In the genomic region with DNA sequence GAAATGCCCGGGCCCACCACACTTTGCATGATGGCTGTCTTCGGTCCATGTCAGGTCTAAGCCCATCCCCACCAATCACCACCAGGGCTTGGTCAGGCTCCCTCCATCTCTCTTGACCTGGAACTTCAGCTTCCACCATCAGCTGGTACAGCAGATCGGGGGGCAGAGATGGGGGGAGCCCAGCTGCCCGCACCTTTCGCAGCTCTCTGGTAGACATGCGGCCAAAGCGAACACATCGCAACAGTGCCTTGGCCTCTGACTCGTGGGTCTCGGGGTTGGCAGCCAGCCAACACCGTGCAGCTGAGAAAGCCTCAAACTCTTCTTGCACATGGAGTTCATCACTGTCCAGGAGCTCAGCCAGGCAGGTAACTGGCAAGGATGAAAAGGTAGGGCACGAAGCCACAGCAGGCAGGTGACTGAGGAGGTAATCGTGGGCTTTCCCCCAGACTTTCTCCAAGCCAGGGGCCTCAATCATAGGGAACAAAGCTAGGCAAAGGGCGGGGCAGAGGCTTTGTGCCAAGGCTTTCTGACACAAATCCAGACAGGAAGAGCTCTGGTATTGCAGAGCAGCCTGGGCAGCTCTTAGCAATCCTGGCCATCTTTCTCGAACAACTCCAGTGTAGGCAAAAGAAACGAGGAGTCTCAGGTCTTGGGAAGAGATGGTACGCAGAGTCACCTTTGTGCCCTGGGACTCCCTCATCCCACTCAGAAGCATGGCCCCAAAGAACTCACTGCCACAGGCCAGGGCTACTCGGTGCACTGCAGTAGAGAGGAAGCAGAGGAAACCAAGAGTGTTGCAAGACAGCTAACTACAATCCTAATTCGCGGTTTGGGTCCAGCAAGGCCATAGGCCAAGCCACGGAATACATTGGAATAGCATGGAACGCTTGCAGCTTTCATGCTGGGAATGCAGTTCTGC, we compare ENCODE assay signal across 10 mouse cellular contexts. TPM values are rescaled to one million over a fixed set of nuclear protein-coding genes. Genes with fewer than 3 reads are reported as not detected.
DNase-seq lines count a peak whose midpoint lies in the region; ATAC-seq and TF ChIP-seq lines count a peak whose summit lies in the region.
"Had no signal": no experiment of that assay in that cellular context is flagged by ENCODE, and none has a peak within 500 bp of the region (broad histone marks: within the 10 kb centered on the region; RNA-seq: fewer than 3 reads in every experiment).

No protein-coding gene starts in this region.

- TF ChIP-seq CTCF in heart, adult 2 months (IDR thresholded peaks at IDR 0.05), result no peak
- TF ChIP-seq CTCF in bone marrow macrophage, adult 2 months (IDR thresholded peaks at IDR 0.05; ENCODE audit: low read depth, low read length), result no peak

- no peak overlapping the region for H3K4me3 ChIP-seq in heart, adult 2 months
- H3K4me3 ChIP-seq in bone marrow macrophage, adult 2 months (ENCODE audit: insufficient read depth, low read length), result peak overlapping the region; percentile 29
- no peak overlapping the region for H3K4me3 ChIP-seq in heart, embryonic 16.5 days (ENCODE audit: low read length)
- H3K4me3 ChIP-seq in midbrain, embryonic 13.5 days (replicated peaks), result no peak overlapping the region
- H3K4me3 ChIP-seq: forebrain, embryonic 15.5 days; neural tube, embryonic 15.5 days had no signal

- no peak; the same call in 1 of the 2 replicates for ATAC-seq in heart, embryonic 16.5 days (replicated peaks; ENCODE audit: extremely low read depth, insufficient read depth, low FRiP score)
- no peak for ATAC-seq in midbrain, embryonic 13.5 days
- ATAC-seq: forebrain, embryonic 15.5 days had no signal

- H3K79me2 ChIP-seq in heart, adult 2 months (replicated peaks; ENCODE audit: control insufficient read depth, insufficient read depth, low read length), result no peaks in the 10 kb centered on the region

- H3K9ac ChIP-seq in heart, adult 2 months (ENCODE audit: low read depth, low read length), result no peak overlapping the region
- H3K9ac ChIP-seq in heart, embryonic 16.5 days (ENCODE audit: low read length), result no peak overlapping the region
- H3K9ac ChIP-seq in midbrain, embryonic 13.5 days (replicated peaks), result no peak overlapping the region
- H3K9ac ChIP-seq: forebrain, embryonic 15.5 days; neural tube, embryonic 15.5 days had no signal

- H3K9me3 ChIP-seq in heart, embryonic 16.5 days (replicated peaks; ENCODE audit: control insufficient read depth, low read length), result no peaks in the 10 kb centered on the region
- no peaks in the 10 kb centered on the region for H3K9me3 ChIP-seq in midbrain, embryonic 13.5 days
- H3K9me3 ChIP-seq: forebrain, embryonic 15.5 days; neural tube, embryonic 15.5 days had no signal

- TF ChIP-seq POLR2A in heart, adult 2 months (IDR thresholded peaks at IDR 0.05; ENCODE audit: insufficient read depth, low read depth, low read length), result no peak
- no peak for TF ChIP-seq POLR2A in bone marrow macrophage, adult 2 months (IDR thresholded peaks at IDR 0.05; ENCODE audit: borderline replicate concordance, low read depth, low read length)

- TF ChIP-seq EP300 in heart, adult 2 months (IDR thresholded peaks at IDR 0.05; ENCODE audit: insufficient read depth, low read depth, low read length), result no peak

- H3K4me2 ChIP-seq in heart, embryonic 16.5 days (ENCODE audit: low read depth, low read length), result 0 out of 2 replicates have a peak overlapping the region, but pooled peaks have one; percentile 6
- H3K4me2 ChIP-seq in midbrain, embryonic 13.5 days (replicated peaks), result no peak overlapping the region
- H3K4me2 ChIP-seq: forebrain, embryonic 15.5 days; neural tube, embryonic 15.5 days had no signal

- peaks cover 4% of the 10 kb centered on the region for H3K4me1 ChIP-seq in heart, adult 2 months (ENCODE audit: control insufficient read depth, insufficient read depth, low read length)
- H3K4me1 ChIP-seq in bone marrow macrophage, adult 2 months (ENCODE audit: control insufficient read depth, insufficient read depth, low read length), result peaks cover 49% of the 10 kb centered on the region
- peaks cover 10% of the 10 kb centered on the region for H3K4me1 ChIP-seq in heart, embryonic 16.5 days (ENCODE audit: control insufficient read depth, insufficient read depth, low read length)
- peaks cover 14% of the 10 kb centered on the region for H3K4me1 ChIP-seq in midbrain, embryonic 13.5 days (replicated peaks)

- no peaks in the 10 kb centered on the region for H3K27me3 ChIP-seq in heart, adult 2 months (ENCODE audit: control insufficient read depth, insufficient read depth, low read length)
- peaks cover 6% of the 10 kb centered on the region for H3K27me3 ChIP-seq in heart, embryonic 16.5 days (ENCODE audit: control insufficient read depth, insufficient read depth, low read length)
- peaks cover 12% of the 10 kb centered on the region; the same call in 1 of the 2 replicates for H3K27me3 ChIP-seq in midbrain, embryonic 13.5 days

- intact Hi-C loops in heart, adult 2 months (cut with DNase I), result no loop called here

- no peaks in the 10 kb centered on the region for H3K36me3 ChIP-seq in heart, adult 2 months (ENCODE audit: control insufficient read depth, insufficient read depth, low read length)
- no peaks in the 10 kb centered on the region for H3K36me3 ChIP-seq in heart, embryonic 16.5 days (ENCODE audit: control insufficient read depth, insufficient read depth)
- no peaks in the 10 kb centered on the region for H3K36me3 ChIP-seq in midbrain, embryonic 13.5 days
- H3K36me3 ChIP-seq: forebrain, embryonic 15.5 days; neural tube, embryonic 15.5 days had no signal

- H3K27ac ChIP-seq in heart, adult 2 months, result no peak overlapping the region
- peak overlapping the region; percentile 84 for H3K27ac ChIP-seq in bone marrow macrophage, adult 2 months (ENCODE audit: insufficient read depth, low read depth, low read length)
- H3K27ac ChIP-seq in heart, embryonic 16.5 days (ENCODE audit: low read length), result no peak overlapping the region
- H3K27ac ChIP-seq in midbrain, embryonic 13.5 days, result no peak overlapping the region
- H3K27ac ChIP-seq: forebrain, embryonic 15.5 days; neural tube, embryonic 15.5 days had no signal

- WGBS in heart, adult 2 months, result 60% methylated on average over 22 of the region's 22 CpGs
- WGBS in heart, embryonic 16.5 days, result 72% methylated on average over 22 of the region's 22 CpGs
- WGBS in midbrain, embryonic 13.5 days, result 88% methylated on average over 22 of the region's 22 CpGs

- DNase-seq in heart, adult 2 months, result peak; percentile 51 to 59
- DNase-seq in heart, adult 9 months (ENCODE audit: low spot score in 2 of 2), result no peak
- DNase-seq in ovary, adult 18-20 months (ENCODE audit: low spot score), result peak; percentile 26
- no peak for DNase-seq in thymus, postnatal 36 days
- DNase-seq in yolk sac, embryonic 10.5 days (ENCODE audit: low spot score), result no peak

RNA-seq across cellular contexts. Expression of a gene that starts 4.5 kb away (rescaled TPM):
- total RNA-seq in heart, adult 2 months (2021), result 10 to 100 TPM; 22.3 to 25.8 TPM
- polyA plus RNA-seq in heart, adult 2 months (2012; rRNA removed), result 14.4 and 26.7 TPM in 2 replicates
- polyA plus RNA-seq in bone marrow macrophage, adult 2 months (2012; ENCODE audit: insufficient read depth, insufficient read length, missing spikeins), result 2.0 and 2.1 TPM in 2 replicates
- 0.12 and 0.16 TPM in 2 replicates for polyA plus RNA-seq in heart, embryonic 16.5 days (2015; fragmentation: Nextera tagmentation; extraction: Ambion mirVana)
- polyA plus RNA-seq in midbrain, embryonic 13.5 days (2015; fragmentation: Nextera tagmentation; extraction: Ambion mirVana), result 0.52 and 0.65 TPM in 2 replicates

RNA-seq across cellular contexts. Expression of a gene that starts 22.4 kb away (rescaled TPM):
- 10 to 100 TPM; 10.1 to 12.2 TPM for total RNA-seq in heart, adult 2 months (2021)
- 11.9 and 14.7 TPM in 2 replicates for polyA plus RNA-seq in heart, adult 2 months (2012; rRNA removed)
- polyA plus RNA-seq in bone marrow macrophage, adult 2 months (2012; ENCODE audit: insufficient read depth, insufficient read length, missing spikeins), result 206 and 269 TPM in 2 replicates
- polyA plus RNA-seq in heart, embryonic 16.5 days (2015; fragmentation: Nextera tagmentation; extraction: Ambion mirVana), result 5.1 and 5.6 TPM in 2 replicates
- polyA plus RNA-seq in midbrain, embryonic 13.5 days (2015; fragmentation: Nextera tagmentation; extraction: Ambion mirVana), result 2.7 and 4.5 TPM in 2 replicates

RNA-seq across cellular contexts. Expression of a gene that starts 31.9 kb away (rescaled TPM):
- total RNA-seq in heart, adult 2 months (2021), result 10 to 100 TPM; 67.8 to 70.5 TPM
- polyA plus RNA-seq in heart, adult 2 months (2012; rRNA removed), result 84.2 and 89.0 TPM in 2 replicates
- 51.1 and 57.9 TPM in 2 replicates for polyA plus RNA-seq in bone marrow macrophage, adult 2 months (2012; ENCODE audit: insufficient read depth, insufficient read length, missing spikeins)
- 134 and 141 TPM in 2 replicates for polyA plus RNA-seq in heart, embryonic 16.5 days (2015; fragmentation: Nextera tagmentation; extraction: Ambion mirVana)
- polyA plus RNA-seq in midbrain, embryonic 13.5 days (2015; fragmentation: Nextera tagmentation; extraction: Ambion mirVana), result 127 and 130 TPM in 2 replicates

RNA-seq across cellular contexts. Expression of a gene that starts 32.0 kb away (rescaled TPM):
- 10 to 100 TPM; 23.2 to 27.4 TPM for total RNA-seq in heart, adult 2 months (2021)
- 18.8 and 31.6 TPM in 2 replicates for polyA plus RNA-seq in heart, adult 2 months (2012; rRNA removed)
- 16.7 and 21.3 TPM in 2 replicates for polyA plus RNA-seq in bone marrow macrophage, adult 2 months (2012; ENCODE audit: insufficient read depth, insufficient read length, missing spikeins)
- 118 and 126 TPM in 2 replicates for polyA plus RNA-seq in heart, embryonic 16.5 days (2015; fragmentation: Nextera tagmentation; extraction: Ambion mirVana)
- polyA plus RNA-seq in midbrain, embryonic 13.5 days (2015; fragmentation: Nextera tagmentation; extraction: Ambion mirVana), result 279 and 280 TPM in 2 replicates

RNA-seq across cellular contexts. Expression of a gene that starts 37.9 kb away (rescaled TPM):
- 10 to 100 TPM; 18.6 to 27.8 TPM for total RNA-seq in heart, adult 2 months (2021)
- 30.5 and 54.4 TPM in 2 replicates for polyA plus RNA-seq in heart, adult 2 months (2012; rRNA removed)
- polyA plus RNA-seq in bone marrow macrophage, adult 2 months (2012; ENCODE audit: insufficient read depth, insufficient read length, missing spikeins), result 131 and 158 TPM in 2 replicates
- polyA plus RNA-seq in heart, embryonic 16.5 days (2015; fragmentation: Nextera tagmentation; extraction: Ambion mirVana), result 32.5 and 37.9 TPM in 2 replicates
- polyA plus RNA-seq in midbrain, embryonic 13.5 days (2015; fragmentation: Nextera tagmentation; extraction: Ambion mirVana), result 78.9 and 85.3 TPM in 2 replicates

Comparison
In these comparisons a context has a peak if more than half of its experiments do, and no peak if none do; other contexts are left out.
1. DNase-seq: peak in heart, adult 2 months (2 of 2) and ovary, adult 18-20 months (single experiment); none in heart, adult 9 months (0 of 2), thymus, postnatal 36 days (0 of 2) and yolk sac, embryonic 10.5 days (single experiment).
2. RNA of a gene that starts 22.4 kb away (polyA plus RNA-seq): 206 to 269 TPM in bone marrow macrophage, adult 2 months; 11.9 to 14.7 TPM in heart, adult 2 months, 5.1 to 5.6 TPM in heart, embryonic 16.5 days and 2.7 to 4.5 TPM in midbrain, embryonic 13.5 days; every median in the first group is over 10 times any median in the second.